Mouse (Mus musculus): Measurements from ENCODE around the gene Nup93. TPM values are rescaled to one million over a fixed set of nuclear protein-coding genes. Genes with fewer than 3 reads are reported as not detected.

Nup93 gene
- polyA plus RNA-seq, 1 experiment from 2014 or later: 110 TPM

DNA sequence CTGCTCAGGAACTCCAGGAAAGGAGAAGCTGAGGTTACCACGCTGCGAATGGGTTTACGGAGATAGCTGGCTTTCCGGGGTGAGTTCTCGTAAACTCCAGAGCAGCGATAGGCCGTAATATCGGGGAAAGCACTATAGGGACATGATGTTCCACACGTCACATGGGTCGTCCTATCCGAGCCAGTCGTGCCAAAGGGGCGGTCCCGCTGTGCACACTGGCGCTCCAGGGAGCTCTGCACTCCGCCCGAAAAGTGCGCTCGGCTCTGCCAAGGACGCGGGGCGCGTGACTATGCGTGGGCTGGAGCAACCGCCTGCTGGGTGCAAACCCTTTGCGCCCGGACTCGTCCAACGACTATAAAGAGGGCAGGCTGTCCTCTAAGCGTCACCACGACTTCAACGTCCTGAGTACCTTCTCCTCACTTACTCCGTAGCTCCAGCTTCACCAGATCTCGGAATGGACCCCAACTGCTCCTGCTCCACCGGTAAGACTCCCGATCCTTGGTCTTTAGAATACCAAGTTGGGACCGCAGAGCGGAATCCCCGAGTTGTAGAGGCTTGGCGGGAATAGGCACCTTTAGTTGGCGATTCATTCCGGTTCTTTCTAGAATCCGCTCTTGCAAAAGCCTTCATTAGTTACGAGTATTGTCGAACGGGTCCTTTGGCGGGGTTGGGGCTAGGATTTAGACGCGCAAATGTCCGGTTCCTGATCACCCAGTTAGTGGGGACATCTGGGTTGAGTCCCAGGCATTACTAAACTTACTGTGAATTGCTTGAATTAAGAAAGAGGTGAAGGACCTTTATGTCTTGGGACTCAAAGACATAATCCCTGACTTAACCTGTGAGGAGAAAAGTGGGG, 35.3 kb upstream of the Nup93 start, which contains the start of gene Mt1:
Mt1 (plus strand) TSS at position 226 of the 856 bp plus-strand sequence.
- H3K36me3 ChIP-seq (replicated peaks): no peaks in the 10 kb centered on the region
- ATAC-seq (ENCODE audit: low FRiP score): peak; percentile 80
- peak within 1 kb of the TSS; percentile 75 for H3K4me2 ChIP-seq
- no peak within 1 kb of the TSS for H3K27ac ChIP-seq
- under 1% methylated on average over 50 of the region's 50 CpGs for WGBS
- H3K9ac ChIP-seq: peak within 1 kb of the TSS; percentile 52
- H3K4me3 ChIP-seq (replicated peaks): peak within 1 kb of the TSS; percentile 44
- H3K27me3 ChIP-seq: peaks cover 96% of the 10 kb centered on the region
- no peaks in the 10 kb centered on the region for H3K9me3 ChIP-seq
- H3K4me1 ChIP-seq: peaks cover 27% of the 10 kb centered on the region

DNA sequence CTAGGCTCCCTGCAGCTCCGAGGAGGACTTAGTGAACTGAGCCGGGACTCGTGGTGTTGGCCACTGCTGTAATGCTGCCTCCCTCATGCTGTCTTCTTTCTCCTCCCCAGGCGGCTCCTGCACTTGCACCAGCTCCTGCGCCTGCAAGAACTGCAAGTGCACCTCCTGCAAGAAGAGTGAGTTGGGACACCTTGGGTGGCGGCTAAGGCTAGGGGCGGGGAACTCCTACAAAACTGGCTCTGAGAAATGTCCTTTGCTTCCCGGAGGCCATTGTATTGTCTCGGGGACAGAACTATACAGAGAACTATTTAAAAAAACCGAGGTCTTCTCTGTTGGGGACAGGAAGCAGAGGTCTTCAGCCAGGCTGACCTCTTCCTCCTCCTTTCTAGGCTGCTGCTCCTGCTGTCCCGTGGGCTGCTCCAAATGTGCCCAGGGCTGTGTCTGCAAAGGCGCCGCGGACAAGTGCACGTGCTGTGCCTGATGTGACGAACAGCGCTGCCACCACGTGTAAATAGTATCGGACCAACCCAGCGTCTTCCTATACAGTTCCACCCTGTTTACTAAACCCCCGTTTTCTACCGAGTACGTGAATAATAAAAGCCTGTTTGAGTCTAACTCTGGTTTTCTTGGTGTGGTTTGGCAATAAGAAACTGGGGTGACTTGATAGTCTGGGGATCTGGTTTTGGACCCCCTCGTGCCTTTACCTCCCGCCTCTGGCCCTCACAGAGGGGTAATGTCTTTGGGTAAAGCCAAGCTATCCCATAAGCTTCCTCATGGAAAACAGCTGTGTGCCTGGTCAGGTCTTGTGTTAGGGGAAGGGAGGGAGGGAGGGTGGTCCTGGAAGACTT, 34.4 kb upstream of the Nup93 start:
- 4% methylated on average over 25 of the region's 25 CpGs for WGBS
- H3K9me3 ChIP-seq: no peaks in the 10 kb centered on the region
- H3K9ac ChIP-seq: peak overlapping the region; percentile 52
- ATAC-seq (ENCODE audit: low FRiP score): no peak
- peak overlapping the region; percentile 75 for H3K4me2 ChIP-seq
- peaks cover 96% of the 10 kb centered on the region for H3K27me3 ChIP-seq
- H3K4me1 ChIP-seq: peaks cover 27% of the 10 kb centered on the region
- no peaks in the 10 kb centered on the region for H3K36me3 ChIP-seq (replicated peaks)
- no peak overlapping the region for H3K27ac ChIP-seq
- peak overlapping the region; percentile 44 for H3K4me3 ChIP-seq (replicated peaks)

DNA sequence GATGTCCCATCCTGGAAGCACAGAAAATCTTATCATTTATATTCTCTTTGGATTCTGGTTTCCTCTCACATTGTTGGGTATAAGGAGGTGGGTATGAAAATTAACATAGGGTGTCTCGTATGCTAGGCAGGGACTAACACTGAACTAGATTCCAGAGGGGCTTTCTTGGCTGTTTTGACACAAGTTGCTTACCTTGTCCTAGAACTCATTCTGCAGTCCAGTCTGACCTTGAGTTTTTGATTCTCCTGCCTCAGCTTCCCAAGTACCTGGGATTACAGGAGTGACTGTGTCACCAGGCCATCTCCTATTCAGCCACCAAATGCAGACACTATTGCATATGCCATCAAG, 33.8 kb upstream of the Nup93 start:
- H3K27ac ChIP-seq: no peak overlapping the region
- peak overlapping the region; percentile 75; the same call in 1 of the 2 replicates for H3K4me2 ChIP-seq
- WGBS: 70% methylated on average over 1 of the region's 1 CpGs
- peak overlapping the region; percentile 44; the same call in 1 of the 2 replicates for H3K4me3 ChIP-seq (replicated peaks)
- peaks cover 27% of the 10 kb centered on the region for H3K4me1 ChIP-seq
- ATAC-seq (ENCODE audit: low FRiP score): no peak
- H3K36me3 ChIP-seq (replicated peaks): no peaks in the 10 kb centered on the region
- no peaks in the 10 kb centered on the region for H3K9me3 ChIP-seq
- no peak overlapping the region for H3K9ac ChIP-seq
- peaks cover 95% of the 10 kb centered on the region for H3K27me3 ChIP-seq

- peaks cover 38% of the 10 kb centered on the region for H3K4me1 ChIP-seq
- H3K9ac ChIP-seq: no peak overlapping the region
- no peak for ATAC-seq (ENCODE audit: low FRiP score)
- H3K27ac ChIP-seq: no peak overlapping the region
- peaks cover 95% of the 10 kb centered on the region for H3K27me3 ChIP-seq
- no peaks in the 10 kb centered on the region for H3K36me3 ChIP-seq (replicated peaks)
- 63% methylated on average over 13 of the region's 13 CpGs for WGBS
- H3K4me3 ChIP-seq (replicated peaks): no peak overlapping the region; the same call in 1 of the 2 replicates
- H3K4me2 ChIP-seq: peak overlapping the region; percentile 43
- no peaks in the 10 kb centered on the region for H3K9me3 ChIP-seq
These were observed 32.1 kb upstream of the Nup93 start for GRCm38 (mm10) chr8:94182055-94182929.

- no peak overlapping the region for H3K9ac ChIP-seq
- no peak overlapping the region for H3K27ac ChIP-seq
- H3K9me3 ChIP-seq: no peaks in the 10 kb centered on the region
- H3K4me2 ChIP-seq: peak overlapping the region; percentile 43
- peak overlapping the region; percentile 24 for H3K4me3 ChIP-seq (replicated peaks)
- WGBS: 1% methylated on average over 16 of the region's 16 CpGs
- peak; percentile 72 for ATAC-seq (ENCODE audit: low FRiP score)
- no peaks in the 10 kb centered on the region for H3K36me3 ChIP-seq (replicated peaks)
- H3K27me3 ChIP-seq: peaks cover 96% of the 10 kb centered on the region
- H3K4me1 ChIP-seq: peaks cover 43% of the 10 kb centered on the region
These were observed 31.2 kb upstream of the Nup93 start for GRCm38 (mm10) chr8:94183117-94183516.

DNA sequence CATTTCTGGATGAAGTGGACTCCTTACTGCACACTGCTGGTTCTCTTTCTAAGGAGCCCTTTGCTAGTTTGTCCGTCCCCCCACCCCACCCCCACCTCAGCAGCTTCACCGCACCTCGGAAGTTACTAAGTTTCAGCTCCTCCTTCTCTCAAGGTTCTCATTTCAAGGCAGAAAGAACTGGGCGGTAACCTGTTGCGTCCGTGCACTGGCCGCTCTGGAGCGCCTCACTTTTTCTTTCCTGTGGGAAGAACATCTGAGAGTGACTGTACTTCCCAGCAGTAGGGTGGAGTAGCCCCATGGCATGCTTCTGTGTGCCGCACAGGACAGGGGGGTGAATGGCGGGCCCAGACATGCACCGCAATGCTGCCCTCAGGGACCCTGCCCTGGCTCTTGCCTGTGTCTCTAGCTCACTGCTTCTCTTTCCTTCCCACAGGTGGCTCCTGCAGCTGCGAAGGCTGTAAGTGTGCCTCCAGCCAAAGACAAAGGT, 30.0 kb upstream of the Nup93 start:
- 17% methylated on average over 12 of the region's 12 CpGs for WGBS
- Histone ChIP-seq H3K27ac (no peak overlapping the region), H3K27me3 (peaks cover 87% of the 10 kb centered on the region), H3K9me3 (no peaks in the 10 kb centered on the region), H3K4me3 (replicated peaks) (no peak overlapping the region), H3K36me3 (replicated peaks) (no peaks in the 10 kb centered on the region), H3K4me1 (peaks cover 34% of the 10 kb centered on the region), H3K4me2 (no peak overlapping the region), H3K9ac (no peak overlapping the region)
- ATAC-seq (ENCODE audit: low FRiP score): no peak

- ATAC-seq (ENCODE audit: low FRiP score): no peak
- H3K36me3 ChIP-seq (replicated peaks): no peaks in the 10 kb centered on the region
- no peak overlapping the region for H3K9ac ChIP-seq
- WGBS: 75% methylated on average over 6 of the region's 6 CpGs
- H3K27ac ChIP-seq: no peak overlapping the region
- peaks cover 74% of the 10 kb centered on the region for H3K27me3 ChIP-seq
- H3K4me3 ChIP-seq (replicated peaks): no peak overlapping the region
- peaks cover 26% of the 10 kb centered on the region for H3K4me1 ChIP-seq
- no peak overlapping the region for H3K4me2 ChIP-seq
- H3K9me3 ChIP-seq: no peaks in the 10 kb centered on the region
These were observed 28.6 kb upstream of the Nup93 start for GRCm38 (mm10) chr8:94185791-94186190.

- Histone ChIP-seq H3K4me2 (peak overlapping the region; percentile 24; the same call in 1 of the 2 replicates), H3K27ac (no peak overlapping the region), H3K9me3 (no peaks in the 10 kb centered on the region), H3K4me3 (replicated peaks) (peak overlapping the region; percentile 11; the same call in 1 of the 2 replicates), H3K9ac (no peak overlapping the region), H3K4me1 (peaks cover 33% of the 10 kb centered on the region), H3K36me3 (replicated peaks) (no peaks in the 10 kb centered on the region), H3K27me3 (peaks cover 69% of the 10 kb centered on the region)
- ATAC-seq (ENCODE audit: low FRiP score): peak; percentile 33; the same call in 1 of the 2 replicates
- 4% methylated on average over 17 of the region's 17 CpGs for WGBS
These were observed 27.8 kb upstream of the Nup93 start for GRCm38 (mm10) chr8:94186542-94186941.

- H3K9me3 ChIP-seq: no peaks in the 10 kb centered on the region
- H3K27ac ChIP-seq: no peak overlapping the region
- 32% methylated on average over 21 of the region's 21 CpGs for WGBS
- H3K4me3 ChIP-seq (replicated peaks): no peak overlapping the region
- H3K4me2 ChIP-seq: no peak overlapping the region
- H3K36me3 ChIP-seq (replicated peaks): no peaks in the 10 kb centered on the region
- H3K9ac ChIP-seq: no peak overlapping the region
- H3K27me3 ChIP-seq: peaks cover 60% of the 10 kb centered on the region
- H3K4me1 ChIP-seq: peaks cover 33% of the 10 kb centered on the region
- no peak for ATAC-seq (ENCODE audit: low FRiP score)
These were observed 26.9 kb upstream of the Nup93 start for GRCm38 (mm10) chr8:94187290-94188002.

- no peaks in the 10 kb centered on the region for H3K36me3 ChIP-seq (replicated peaks)
- H3K9ac ChIP-seq: no peak overlapping the region
- no peak for ATAC-seq (ENCODE audit: low FRiP score)
- H3K9me3 ChIP-seq: no peaks in the 10 kb centered on the region
- peaks cover 24% of the 10 kb centered on the region for H3K4me1 ChIP-seq
- no peak overlapping the region for H3K27ac ChIP-seq
- H3K4me3 ChIP-seq (replicated peaks): no peak overlapping the region
- WGBS: 78% methylated on average over 13 of the region's 13 CpGs
- no peak overlapping the region for H3K4me2 ChIP-seq
- H3K27me3 ChIP-seq: peaks cover 40% of the 10 kb centered on the region
These were observed 24.9 kb upstream of the Nup93 start for GRCm38 (mm10) chr8:94189275-94190031.

Measured in forebrain, embryonic 12.5 days (tissue).